Mouse (Mus musculus) left cerebral cortex, postnatal 14 days (tissue): ENCODE measurements at regions not wholly inside any gene's neighbourhood (a gene's known extent, or its start where the extent isn't known, plus 50 kb on each side); places are given as distances from the start of the nearest gene placed in this dataset.
"Not testable (repeated sequence)": the region's sequence is repeated elsewhere in the genome, so short reads cannot be mapped to it uniquely, and the experiment has no call there.

ENCODE experiments used
- DNase-seq, 2 experiments: peaks; one replicate each; pipeline ENCODE4 v3.0.0; 2021 to 2022; ENCODE audit warnings: low spot score in 2 of 2, mixed read lengths in 1 of 2
- intact Hi-C: fragments of 180-260 bp; cut with DNase I; formaldehyde crosslinking; loops from one replicate; pipeline ENCODE4 v1.15.1; 2025

DNA sequence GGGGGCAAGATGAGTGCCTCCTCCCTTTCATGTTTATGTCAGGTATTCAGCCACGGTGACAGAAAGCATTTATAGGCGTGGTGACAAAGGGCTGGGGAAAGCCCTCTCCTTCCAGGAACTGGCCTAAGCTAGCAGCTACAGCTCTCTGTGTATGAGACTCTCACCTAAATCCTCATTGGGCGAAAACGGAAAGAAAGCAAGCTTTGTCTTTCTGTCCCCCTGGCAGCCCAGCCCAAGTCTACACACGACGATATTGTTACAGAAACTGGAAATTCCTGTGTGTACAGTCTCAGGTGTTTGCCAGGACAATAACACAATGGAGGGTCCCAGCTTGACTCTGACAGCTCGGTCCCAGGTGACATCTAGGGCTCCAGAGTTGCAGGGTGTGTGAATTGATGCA is 60.0 kb downstream of the Dact2 start:
- intact Hi-C loops, result no loop called here

DNA sequence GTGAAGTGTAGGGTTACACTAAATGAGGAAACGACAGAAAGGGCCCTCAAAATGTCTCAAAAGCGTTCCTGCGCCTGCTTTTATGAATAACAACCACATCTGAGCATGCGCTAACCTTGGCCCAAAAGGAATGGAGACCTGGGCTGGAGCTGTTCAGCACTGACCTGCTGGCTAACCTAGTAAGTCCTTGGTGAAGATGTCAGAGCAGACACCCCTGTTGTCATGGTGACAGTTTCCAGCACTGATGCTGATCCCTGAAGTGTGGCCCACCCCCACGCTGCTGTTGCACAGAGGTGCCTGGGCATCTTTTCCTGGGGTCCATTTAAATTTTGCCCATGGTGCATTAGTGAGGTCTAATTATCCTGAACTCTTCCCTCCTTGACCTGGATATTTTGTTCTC is 62.4 kb downstream of the Dact2 start:
- intact Hi-C loops, result no loop called here
- DNase-seq, result no peak

More for the DNA sequence above, 60.0 kb downstream of the Dact2 start:
- DNase-seq, result no peak

GRCm38 (mm10) chr17:14140266-14140665 is 63.8 kb downstream of the Dact2 start:
- DNase-seq, result no peak
- intact Hi-C loops, result no loop called here

GRCm38 (mm10) chr17:14138941-14139340 is 65.2 kb downstream of the Dact2 start:
- no peak for DNase-seq
- intact Hi-C loops, result no loop called here

GRCm38 (mm10) chr17:14136702-14137315 is 67.3 kb downstream of the Dact2 start:
- peak; percentile 78 to 89 for DNase-seq
- intact Hi-C loops, result loop anchor here (2.0 kb wide), 1 partner anchor 66 kb away; no protein-coding TSS in a partner anchor

GRCm38 (mm10) chr17:14134604-14135003 is 69.5 kb downstream of the Dact2 start:
- intact Hi-C loops, result no loop called here
- DNase-seq, result no peak

- DNase-seq, result no peak
- intact Hi-C loops, result no loop called here
Observed at GRCm38 (mm10) chr17:14133986-14134385, 70.1 kb downstream of the Dact2 start.

DNA sequence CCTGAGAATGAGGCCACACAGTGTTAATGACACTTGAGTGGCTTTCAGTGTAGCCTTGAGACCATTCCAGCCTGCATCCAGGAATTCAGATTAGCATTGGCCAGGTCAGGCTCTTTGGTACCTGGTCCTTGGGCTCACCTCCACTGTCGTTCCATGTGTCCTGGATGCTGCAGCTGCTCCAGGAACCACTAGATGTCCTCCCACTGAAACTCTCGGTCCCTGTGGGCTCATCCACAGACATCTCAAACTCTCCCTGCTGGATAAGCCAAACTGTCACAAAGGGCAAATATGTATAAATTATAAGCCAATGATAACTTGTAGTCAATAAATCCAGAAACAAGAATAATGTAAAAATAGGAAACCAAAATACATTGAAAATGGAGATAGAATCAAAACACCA is 67.7 kb upstream of the Gm7358 start:
- intact Hi-C loops, DNase-seq: not testable (repeated sequence)

DNA sequence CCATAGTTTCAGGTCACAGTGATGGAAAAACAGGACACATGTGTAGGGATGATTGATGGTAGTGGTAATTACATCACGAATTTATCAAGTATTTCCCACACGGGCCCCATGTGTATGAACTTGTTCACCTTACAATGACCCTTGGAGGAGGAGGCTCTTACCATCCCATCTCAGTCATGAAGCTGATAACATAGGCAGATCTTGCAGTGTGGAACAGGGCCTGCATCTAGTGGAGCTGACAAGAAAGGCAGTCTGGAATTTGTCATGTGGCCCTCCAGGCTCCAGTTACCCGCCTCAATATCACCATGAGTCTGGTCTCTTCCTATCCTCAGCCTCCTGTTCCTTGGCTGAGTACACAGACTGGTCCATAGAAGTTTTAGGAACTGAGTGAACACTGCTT is 59.5 kb upstream of the Gm7358 start:
- no peak for DNase-seq
- intact Hi-C loops, result loop anchor here (5.0 kb wide), 1 partner anchor 88 kb away; no protein-coding TSS in a partner anchor

GRCm38 (mm10) chr17:14116223-14116622 is 56.9 kb upstream of the Gm7358 start:
- DNase-seq, result no peak
- intact Hi-C loops, result loop anchor here (5.0 kb wide), 1 partner anchor 91 kb away; no protein-coding TSS in a partner anchor

- DNase-seq, result no peak
Observed at GRCm38 (mm10) chr17:14114856-14115255, 55.5 kb upstream of the Gm7358 start.

DNA sequence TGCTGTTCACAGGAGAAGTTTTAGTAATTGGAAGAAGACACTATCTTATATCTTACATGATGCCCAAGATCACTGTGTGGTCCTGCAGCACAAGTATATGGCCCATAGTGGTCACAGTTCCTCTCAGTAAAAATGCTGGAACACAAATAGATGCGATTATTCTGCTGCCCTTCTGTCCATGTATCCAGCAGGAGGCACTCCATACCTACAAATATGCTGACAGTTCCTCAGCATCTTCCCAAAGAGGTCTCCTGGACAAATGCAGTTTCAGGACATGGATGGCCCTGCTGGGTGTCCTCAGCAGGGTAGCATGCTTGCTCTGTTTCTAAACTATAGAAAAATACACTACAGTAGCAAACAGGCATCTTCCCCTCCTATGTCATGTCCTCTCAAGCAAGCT is 52.4 kb upstream of the Gm7358 start:
- intact Hi-C loops, result loop anchor here (5.0 kb wide), 1 partner anchor 411 kb away; no protein-coding TSS in a partner anchor
- DNase-seq, result peak; percentile 53 to 60

More at GRCm38 (mm10) chr17:14114856-14115255, 55.5 kb upstream of the Gm7358 start:
- intact Hi-C loops, result loop anchor here (5.0 kb wide), 2 partner anchors 92 to 407 kb away; no protein-coding TSS in a partner anchor
